Mouse (Mus musculus) heart, embryonic 12.5 days (tissue): ENCODE data around the gene Foxe1. TPM values are rescaled to one million over a fixed set of nuclear protein-coding genes. Genes with fewer than 3 reads are reported as not detected.
A peak's percentile ranks its signal among the peaks of the same experiment; 100 is the strongest.

Source experiments
- ATAC-seq: fragments of 200-750 bp; cut with Nextera tagmentation; 2 replicates; pipeline ENCODE4 v1.8.0; 2017; ENCODE audit warnings: moderate TSS enrichment, moderate library complexity; ENCODE audit not compliant: insufficient number of reproducible peaks, low FRiP score
- H3K27ac ChIP-seq: fragments of 300-500 bp; sonication (generic); 2 replicates; pipeline ENCODE4 v1.5.1; 2016; ENCODE audit warnings: mild to moderate bottlenecking, moderate library complexity; ENCODE audit not compliant: poor library complexity, severe bottlenecking
- H3K27me3 ChIP-seq: fragments of 300-500 bp; sonication (generic); replicated peaks from 2 replicates; pipeline ENCODE4 v1.6.1; 2016; ENCODE audit warnings: mild to moderate bottlenecking, moderate library complexity
- H3K36me3 ChIP-seq: fragments of 300-500 bp; sonication (generic); 2 replicates; pipeline ENCODE4 v1.6.1; 2016; ENCODE audit warnings: mild to moderate bottlenecking, moderate library complexity
- H3K4me1 ChIP-seq: fragments of 300-500 bp; sonication (generic); replicated peaks from 2 replicates; pipeline ENCODE4 v1.6.1; 2016; ENCODE audit warnings: mild to moderate bottlenecking
- H3K4me2 ChIP-seq: fragments of 300-500 bp; sonication (generic); 2 replicates; pipeline ENCODE4 v1.6.1; 2016; ENCODE audit warnings: mild to moderate bottlenecking, moderate library complexity
- H3K4me3 ChIP-seq: fragments of 300-500 bp; sonication (generic); 2 replicates; pipeline ENCODE4 v1.5.1; 2016; ENCODE audit warnings: mild to moderate bottlenecking
- H3K9ac ChIP-seq: fragments of 300-500 bp; sonication (generic); 2 replicates; pipeline ENCODE4 v1.6.1; 2016; ENCODE audit warnings: mild to moderate bottlenecking, moderate library complexity
- H3K9me3 ChIP-seq: fragments of 300-500 bp; sonication (generic); replicated peaks from 2 replicates; pipeline ENCODE4 v1.6.1; 2016; ENCODE audit warnings: mild to moderate bottlenecking, moderate library complexity
- WGBS: fragments of 180-500 bp; shearing (Covaris S2); methylation state at CpG from one replicate; pipeline ENCODE4 v1.1.7; 2016; 5-methylcytosine and 5-hydroxymethylcytosine counted together
- polyA plus RNA-seq: library from polyadenylated mRNA; unstranded; fragments of >200 nt; fragmentation: Nextera tagmentation; extraction: Ambion mirVana; gene quantifications from 2 replicates; pipeline ENCODE4 v1.2.1, GENCODE M21; 2016

The Foxe1 gene
- polyA plus RNA-seq, 1 experiment from 2014 or later, result not detected

DNA sequence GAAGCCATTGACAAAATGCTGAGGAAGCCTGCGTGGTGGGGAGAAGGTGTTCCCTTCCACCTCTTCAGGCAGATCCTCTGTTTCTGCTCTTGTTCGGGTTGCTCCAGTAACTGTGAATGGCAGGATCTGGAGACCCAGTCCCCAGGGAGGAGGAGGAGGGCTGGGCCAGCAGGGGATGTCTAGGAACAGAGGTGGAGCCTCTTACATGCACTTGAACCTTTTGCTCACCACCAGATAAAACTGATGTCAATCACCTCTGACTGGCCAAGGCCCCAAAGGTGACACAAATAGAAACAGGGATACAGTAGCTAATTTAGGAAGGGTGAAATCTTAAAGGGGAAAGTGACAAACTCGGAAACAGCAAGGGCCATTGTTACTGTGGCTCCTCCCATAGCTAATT, 5.4 kb upstream of the Foxe1 start:
- WGBS, result 2% methylated on average over 3 of the region's 3 CpGs
- H3K27ac ChIP-seq, result no peak overlapping the region
- 0 out of 2 replicates have a peak overlapping the region, but pooled peaks have one; percentile 4 for H3K4me2 ChIP-seq
- no peaks in the 10 kb centered on the region for H3K36me3 ChIP-seq
- no peak for ATAC-seq
- H3K4me1 ChIP-seq, result peaks cover 15% of the 10 kb centered on the region
- H3K27me3 ChIP-seq, result peaks cover 77% of the 10 kb centered on the region
- no peak overlapping the region for H3K9ac ChIP-seq
- H3K4me3 ChIP-seq, result no peak overlapping the region
- H3K9me3 ChIP-seq, result 0 out of 2 replicates have a peak, but pooled peaks cover 2% of the 10 kb centered on the region

DNA sequence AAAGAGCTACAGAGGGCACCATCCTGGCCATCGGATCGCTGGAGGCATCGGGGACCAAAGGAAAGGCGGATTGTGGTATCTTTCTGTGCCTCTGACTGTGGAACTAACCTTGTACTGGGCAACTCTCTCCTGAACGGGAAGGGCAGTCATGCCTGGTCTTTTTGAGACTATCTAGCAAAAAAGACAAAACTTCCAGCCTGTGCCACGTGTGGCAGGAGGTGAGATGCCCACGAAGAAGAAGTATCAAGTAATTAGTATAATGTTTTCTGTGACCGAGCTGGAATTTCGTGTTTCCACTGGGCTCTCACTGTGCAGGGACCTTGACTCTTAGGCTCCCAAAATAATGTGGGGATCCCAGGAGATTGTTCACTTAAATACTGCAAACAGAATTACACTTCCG, 4.4 kb upstream of the Foxe1 start:
- H3K4me1 ChIP-seq, result peaks cover 20% of the 10 kb centered on the region
- no peak for ATAC-seq
- 22% methylated on average over 10 of the region's 10 CpGs for WGBS

DNA sequence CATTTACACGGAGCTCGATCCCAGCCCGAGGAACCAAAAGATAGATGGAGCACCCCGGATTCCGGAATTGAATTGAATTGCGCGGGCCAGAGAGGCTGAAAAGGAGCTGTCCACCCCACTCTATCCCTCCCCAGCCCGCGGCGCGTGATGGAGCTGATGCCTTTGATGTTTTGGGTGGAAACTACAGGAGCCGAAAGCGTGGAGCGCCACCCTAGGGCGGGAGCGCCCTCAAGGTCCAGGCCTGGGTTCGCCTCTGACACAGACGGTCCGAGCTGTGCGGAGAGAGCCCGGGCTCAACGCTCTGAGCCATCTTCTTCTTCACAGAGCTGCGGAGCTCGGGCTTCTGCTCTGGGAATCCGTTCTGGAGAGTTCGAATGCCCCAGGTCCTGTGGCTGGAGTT, 3.8 kb upstream of the Foxe1 start:
- no peak for ATAC-seq
- WGBS, result 2% methylated on average over 26 of the region's 26 CpGs
- Histone ChIP-seq H3K27ac (no peak overlapping the region), H3K9ac (no peak overlapping the region), H3K36me3 (no peaks in the 10 kb centered on the region), H3K4me3 (no peak overlapping the region), H3K27me3 (peaks cover 87% of the 10 kb centered on the region), H3K9me3 (no peaks in the 10 kb centered on the region), H3K4me1 (peaks cover 24% of the 10 kb centered on the region), H3K4me2 (peak overlapping the region; percentile 32; the same call in 1 of the 2 replicates)

More for the DNA sequence above, 4.4 kb upstream of the Foxe1 start:
- Histone ChIP-seq H3K36me3 (no peaks in the 10 kb centered on the region), H3K4me3 (no peak overlapping the region), H3K27me3 (peaks cover 83% of the 10 kb centered on the region), H3K9me3 (no peaks in the 10 kb centered on the region), H3K27ac (no peak overlapping the region), H3K9ac (no peak overlapping the region), H3K4me2 (no peak overlapping the region)

DNA sequence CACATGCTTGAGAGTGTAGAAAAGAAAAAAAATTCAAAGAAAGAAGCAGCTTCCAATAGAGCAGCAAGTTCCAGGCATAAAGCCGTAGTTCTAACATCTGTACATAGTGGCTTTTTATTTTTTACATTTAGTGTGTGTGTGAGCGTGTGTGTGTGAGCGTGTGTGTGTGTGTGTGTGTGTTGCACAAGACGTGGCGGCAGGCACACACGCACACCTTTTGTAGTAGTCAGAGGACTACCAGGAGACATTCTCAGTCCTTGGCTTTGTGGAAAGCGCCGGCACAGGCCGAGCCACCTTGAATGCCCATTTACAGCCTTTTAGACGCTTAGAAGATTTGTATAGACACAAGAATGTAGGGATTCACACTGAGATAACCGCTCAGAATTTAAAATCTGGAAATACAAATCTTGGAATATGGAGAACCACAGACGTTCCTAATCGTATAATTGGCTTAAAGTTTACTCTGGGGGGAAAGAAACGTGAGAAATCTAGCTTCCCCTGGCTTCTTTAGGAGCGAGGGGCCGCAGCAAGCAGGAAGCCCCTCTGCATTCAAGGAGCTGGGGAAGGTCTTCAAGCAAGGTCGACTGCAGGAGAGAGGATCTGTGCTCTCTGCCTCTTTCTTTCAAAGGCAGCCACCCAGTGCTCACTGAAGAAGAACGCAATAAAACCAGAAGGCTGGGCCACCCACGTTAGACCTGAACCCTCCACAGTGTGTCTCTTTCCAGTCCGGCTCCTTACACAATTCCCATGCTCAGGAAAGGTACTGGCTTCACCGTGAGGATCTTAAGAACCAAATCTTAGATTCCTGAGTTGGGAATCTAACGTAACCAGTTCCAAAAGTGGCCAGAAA, 1.4 kb upstream of the Foxe1 start:
- H3K9me3 ChIP-seq, result no peaks in the 10 kb centered on the region
- H3K27ac ChIP-seq, result no peak overlapping the region
- peak overlapping the region; percentile 17 for H3K4me3 ChIP-seq
- peaks cover 93% of the 10 kb centered on the region for H3K27me3 ChIP-seq
- 17% methylated on average over 22 of the region's 22 CpGs for WGBS
- ATAC-seq, result no peak
- H3K9ac ChIP-seq, result no peak overlapping the region
- no peaks in the 10 kb centered on the region for H3K36me3 ChIP-seq
- H3K4me2 ChIP-seq, result peak overlapping the region; percentile 61
- peaks cover 30% of the 10 kb centered on the region for H3K4me1 ChIP-seq

DNA sequence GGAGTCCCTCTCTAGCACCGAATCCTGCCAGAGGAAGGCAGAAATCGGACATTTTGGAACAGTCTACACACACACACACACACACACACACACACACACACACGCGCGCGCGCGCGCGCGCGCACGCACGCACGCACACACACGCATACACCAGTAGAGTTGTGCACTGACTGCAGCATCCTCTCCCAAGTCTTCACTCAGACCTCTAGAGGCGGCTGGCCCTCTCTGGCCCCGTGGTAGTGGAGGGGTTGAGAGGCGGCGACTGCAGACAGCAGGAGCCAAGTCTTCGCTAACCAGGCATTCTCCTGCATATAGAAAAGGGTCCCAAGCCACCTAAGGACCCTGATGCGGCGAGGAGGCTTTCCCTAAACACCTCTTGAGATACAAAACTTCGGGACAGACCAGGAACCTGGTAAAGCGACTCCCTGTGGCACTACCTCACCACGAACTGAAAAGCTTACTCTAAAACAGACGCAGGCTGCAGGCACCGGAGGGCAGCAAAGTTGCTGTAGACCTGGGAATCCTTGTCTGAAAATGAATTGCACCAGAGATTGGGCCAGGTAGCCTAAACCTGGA, 610 bp upstream of the Foxe1 start:
- Histone ChIP-seq H3K4me2 (peak overlapping the region; percentile 61), H3K27ac (no peak overlapping the region), H3K4me1 (peaks cover 27% of the 10 kb centered on the region), H3K4me3 (peak overlapping the region; percentile 17), H3K36me3 (no peaks in the 10 kb centered on the region), H3K27me3 (peaks cover 93% of the 10 kb centered on the region), H3K9ac (no peak overlapping the region), H3K9me3 (no peaks in the 10 kb centered on the region)
- 1% methylated on average over 28 of the region's 28 CpGs for WGBS
- ATAC-seq, result no peak

DNA sequence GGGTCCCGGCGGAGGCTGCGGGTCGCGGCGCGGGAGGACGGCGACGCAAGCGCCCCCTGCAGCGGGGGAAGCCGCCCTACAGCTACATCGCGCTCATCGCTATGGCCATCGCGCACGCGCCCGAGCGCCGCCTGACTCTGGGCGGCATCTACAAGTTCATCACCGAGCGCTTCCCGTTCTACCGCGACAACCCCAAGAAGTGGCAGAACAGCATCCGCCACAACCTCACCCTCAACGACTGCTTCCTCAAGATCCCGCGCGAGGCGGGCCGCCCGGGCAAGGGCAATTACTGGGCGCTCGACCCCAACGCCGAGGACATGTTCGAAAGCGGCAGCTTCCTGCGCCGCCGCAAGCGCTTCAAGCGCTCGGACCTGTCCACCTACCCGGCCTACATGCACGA, 879 bp downstream of the Foxe1 start:
- H3K9me3 ChIP-seq, result no peaks in the 10 kb centered on the region
- H3K4me3 ChIP-seq, result peak overlapping the region; percentile 41
- WGBS, result 1% methylated on average over 51 of the region's 51 CpGs
- peak overlapping the region; percentile 61 for H3K4me2 ChIP-seq
- H3K27me3 ChIP-seq, result peaks cover 92% of the 10 kb centered on the region
- no peak overlapping the region for H3K27ac ChIP-seq
- no peaks in the 10 kb centered on the region for H3K36me3 ChIP-seq
- H3K4me1 ChIP-seq, result peaks cover 19% of the 10 kb centered on the region
- H3K9ac ChIP-seq, result peak overlapping the region; percentile 23; the same call in 1 of the 2 replicates
- ATAC-seq, result no peak

DNA sequence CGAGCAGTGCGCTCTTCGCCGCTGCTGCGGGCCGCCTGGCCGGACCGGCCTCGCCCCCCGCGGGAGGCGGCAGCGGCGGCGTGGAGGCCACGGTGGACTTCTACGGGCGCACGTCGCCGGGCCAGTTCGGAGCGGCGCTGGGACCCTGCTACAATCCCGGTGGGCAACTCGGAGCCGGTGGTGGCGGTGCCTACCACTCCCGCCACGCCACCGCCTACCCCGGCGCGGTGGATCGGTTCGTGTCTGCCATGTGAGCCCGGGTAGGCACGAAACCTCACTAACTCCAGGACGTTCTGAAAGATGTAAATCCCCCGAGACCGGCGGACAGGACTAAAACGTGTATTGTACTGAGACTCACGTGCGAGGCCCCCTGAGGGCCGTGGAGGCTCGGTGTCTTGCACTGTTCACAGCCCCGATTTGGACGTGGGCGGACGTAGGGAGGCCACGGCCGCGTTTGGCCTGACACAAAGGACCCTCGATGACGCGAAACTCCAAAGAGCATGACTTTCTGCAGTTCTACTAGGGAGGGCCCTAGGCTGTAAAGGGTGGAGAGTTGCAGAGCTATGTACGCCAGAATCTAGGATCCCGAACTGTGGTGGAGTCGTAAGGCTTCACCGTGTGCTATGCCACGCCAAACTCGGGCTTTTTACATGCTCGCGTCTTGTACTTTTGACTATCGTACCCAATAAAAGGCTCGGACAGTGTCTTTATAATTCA, 1.8 kb downstream of the Foxe1 start:
- no peak for ATAC-seq
- Histone ChIP-seq H3K9me3 (no peaks in the 10 kb centered on the region), H3K4me1 (peaks cover 15% of the 10 kb centered on the region), H3K27ac (no peak overlapping the region), H3K4me3 (peak overlapping the region; percentile 41), H3K36me3 (no peaks in the 10 kb centered on the region), H3K27me3 (peaks cover 92% of the 10 kb centered on the region), H3K9ac (0 out of 2 replicates have a peak overlapping the region, but pooled peaks have one; percentile 23), H3K4me2 (peak overlapping the region; percentile 61; the same call in 1 of the 2 replicates)
- WGBS, result 4% methylated on average over 67 of the region's 67 CpGs

DNA sequence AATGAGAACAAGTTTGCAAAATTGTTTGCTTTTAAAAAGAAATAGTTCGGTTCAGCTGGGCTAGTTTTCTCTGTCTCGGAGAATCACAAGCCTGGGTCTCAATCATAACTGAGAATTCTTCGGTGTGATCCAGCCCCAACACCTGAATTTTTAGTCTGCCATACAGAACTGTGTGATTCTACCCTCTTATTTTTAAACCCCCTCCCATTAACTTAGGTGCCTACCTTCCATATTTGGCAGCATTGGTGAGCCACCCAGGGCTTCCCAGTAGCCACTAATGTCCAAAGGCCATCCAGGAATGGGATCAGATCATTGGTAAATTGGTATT, 2.3 kb downstream of the Foxe1 start:
- Histone ChIP-seq H3K9me3 (no peaks in the 10 kb centered on the region), H3K4me2 (no peak overlapping the region), H3K36me3 (no peaks in the 10 kb centered on the region), H3K4me1 (peaks cover 15% of the 10 kb centered on the region), H3K9ac (no peak overlapping the region), H3K4me3 (no peak overlapping the region), H3K27me3 (peaks cover 92% of the 10 kb centered on the region), H3K27ac (no peak overlapping the region)
- no peak for ATAC-seq
- 21% methylated on average over 3 of the region's 3 CpGs for WGBS

DNA sequence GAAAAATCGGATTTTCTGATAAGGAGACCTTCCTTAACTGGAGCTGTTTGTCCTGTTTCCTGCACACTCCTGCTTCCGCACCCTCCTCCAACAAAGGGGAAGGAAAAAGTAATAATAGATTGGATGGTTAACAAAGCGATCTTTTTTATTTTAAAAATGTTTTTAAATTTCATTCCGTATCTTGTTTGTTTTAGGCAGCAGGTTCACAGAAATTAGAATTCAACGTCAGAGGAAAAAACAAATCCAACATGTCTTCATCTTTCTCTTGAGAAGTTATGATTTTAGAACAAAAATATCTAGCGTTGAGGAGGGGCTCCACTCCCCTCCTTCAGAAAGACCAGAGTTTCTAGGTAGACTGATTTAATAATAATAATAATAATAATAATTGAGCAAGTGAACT, 2.8 kb downstream of the Foxe1 start:
- 21% methylated on average over 6 of the region's 6 CpGs for WGBS
- no peak overlapping the region for H3K9ac ChIP-seq
- no peak overlapping the region for H3K4me2 ChIP-seq
- peaks cover 92% of the 10 kb centered on the region for H3K27me3 ChIP-seq
- no peak for ATAC-seq
- H3K36me3 ChIP-seq, result no peaks in the 10 kb centered on the region
- H3K9me3 ChIP-seq, result no peaks in the 10 kb centered on the region
- H3K4me1 ChIP-seq, result peaks cover 15% of the 10 kb centered on the region
- H3K27ac ChIP-seq, result no peak overlapping the region
- H3K4me3 ChIP-seq, result no peak overlapping the region

DNA sequence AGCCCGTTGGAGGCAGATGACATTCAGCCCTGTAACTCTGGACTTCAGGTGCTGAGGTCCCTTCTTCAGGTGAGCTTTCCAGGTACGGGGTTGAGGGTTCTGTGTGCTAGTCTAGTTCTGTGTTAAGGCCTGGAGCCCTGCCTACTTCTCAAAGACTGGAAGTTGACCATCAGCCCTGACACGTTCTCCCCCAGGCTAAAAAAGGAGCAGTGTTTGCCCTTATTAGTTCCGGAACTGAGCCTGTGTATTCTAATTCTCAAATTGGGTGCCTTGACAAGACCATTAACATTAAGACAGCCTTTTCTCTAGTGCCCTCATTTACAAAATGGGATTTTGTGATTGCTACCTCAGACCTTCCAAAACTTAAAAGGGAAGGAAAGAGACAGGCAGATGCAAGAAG, 3.7 kb downstream of the Foxe1 start:
- Histone ChIP-seq H3K9ac (no peak overlapping the region), H3K4me3 (no peak overlapping the region), H3K27ac (no peak overlapping the region), H3K9me3 (no peaks in the 10 kb centered on the region), H3K4me1 (peaks cover 15% of the 10 kb centered on the region), H3K36me3 (no peaks in the 10 kb centered on the region), H3K4me2 (no peak overlapping the region), H3K27me3 (peaks cover 92% of the 10 kb centered on the region)
- no peak for ATAC-seq
- WGBS, result 8% methylated on average over 4 of the region's 4 CpGs
